Mouse (Mus musculus) cerebellum, adult 2 months (tissue): ENCODE results near the gene Adprh.

ENCODE experiments used
- CTCF ChIP-seq: fragments of 200-500 bp; IDR thresholded peaks from 2 replicates; pipeline ENCODE4 v1.5.1; 2011; ENCODE audit warnings: low read depth, mild to moderate bottlenecking, control low read depth, low read length, moderate library complexity, borderline replicate concordance; ENCODE audit not compliant: insufficient read depth
- POLR2A ChIP-seq: fragments of 200-500 bp; IDR thresholded peaks from 2 replicates; pipeline ENCODE4 v1.6.1; 2011; ENCODE audit warnings: low read length, control low read depth, borderline replicate concordance; ENCODE audit not compliant: insufficient read depth

DNA sequence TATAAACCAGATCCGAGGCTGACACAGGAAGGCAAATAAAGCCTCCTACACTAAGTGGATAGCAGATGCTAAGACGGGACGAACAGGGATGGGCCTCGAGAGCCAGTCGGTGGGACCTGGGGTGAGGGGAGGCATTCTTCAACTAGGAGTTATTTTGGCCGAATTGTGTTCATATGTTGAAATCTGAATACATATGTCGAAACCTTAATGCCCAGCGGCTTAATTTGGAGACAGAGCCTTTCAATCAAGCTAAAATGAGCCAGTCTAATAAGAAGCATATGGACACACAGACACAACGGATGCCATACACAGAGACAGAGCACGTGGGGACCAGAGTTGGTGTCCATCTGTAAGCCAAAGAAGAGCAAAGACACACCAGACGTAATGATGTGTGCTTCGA lies 4.0 kb downstream of the Adprh start:
- TF ChIP-seq CTCF (no peak), POLR2A (no peak)
